Mouse (Mus musculus) megakaryocyte, embryonic 14.5 days (primary cell): ENCODE measurements around the gene Cnot11. TPM values are rescaled to one million over a fixed set of nuclear protein-coding genes. Genes with fewer than 3 reads are reported as not detected.
A peak's percentile ranks its signal among the peaks of the same experiment; 100 is the strongest.

ENCODE experiments used
- H3K27me3 ChIP-seq: replicated peaks from 2 replicates; pipeline ENCODE3; 2012; ENCODE audit warnings: inconsistent platforms
- H3K36me3 ChIP-seq: replicated peaks from 2 replicates; pipeline ENCODE3; 2012; ENCODE audit warnings: low read length, inconsistent platforms, mixed read lengths
- H3K4me1 ChIP-seq: 2 replicates; pipeline ENCODE4 v1.6.1; 2012; ENCODE audit warnings: inconsistent platforms
- H3K4me3 ChIP-seq: replicated peaks from 2 replicates; pipeline ENCODE3; 2012; ENCODE audit warnings: moderate library complexity, mild to moderate bottlenecking, inconsistent platforms
- H3K9me3 ChIP-seq: 2 replicates; pipeline ENCODE4 v1.6.1; 2012; ENCODE audit warnings: inconsistent platforms
- FLI1 ChIP-seq: IDR thresholded peaks from 2 replicates; pipeline ENCODE4 v1.6.1; 2012; ENCODE audit warnings: low read length, inconsistent platforms, mixed read lengths
- GATA1 ChIP-seq: IDR thresholded peaks from 3 replicates; pipeline ENCODE4 v1.6.1; 2012; ENCODE audit warnings: mixed read lengths, low read length, inconsistent platforms, borderline replicate concordance
- polyA plus RNA-seq: library from polyadenylated mRNA; stranded (reverse); fragments of >175 nt; gene quantifications from 2 replicates; pipeline ENCODE4 v1.2.3, GENCODE M21; 2012; ENCODE audit warnings: low replicate concordance; ENCODE audit not compliant: insufficient read depth

The Cnot11 gene
- polyA plus RNA-seq, 1 experiment, result 29.4 TPM

DNA sequence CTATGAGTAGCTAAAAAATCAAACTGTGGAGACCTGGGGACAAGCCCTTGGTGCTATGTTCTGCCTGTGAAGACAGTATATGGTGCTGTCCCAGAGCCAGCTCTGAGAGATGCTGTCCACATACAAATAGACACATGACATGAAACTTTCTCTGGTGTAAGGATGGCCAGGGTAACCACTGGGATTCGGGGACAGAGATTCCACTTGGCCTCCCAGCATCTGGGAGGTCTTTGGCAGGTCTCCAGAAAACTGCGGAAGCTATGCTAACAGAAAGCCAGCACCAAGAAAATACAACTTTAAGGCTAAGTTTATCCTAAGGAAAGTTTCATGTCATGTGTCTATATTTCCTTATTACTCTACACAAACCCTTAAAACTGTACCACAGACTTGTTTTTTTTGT is 15.0 kb downstream of the Cnot11 start:
- TF ChIP-seq GATA1 (no peak), FLI1 (no peak)
- Histone ChIP-seq H3K4me3 (no peak overlapping the region), H3K36me3 (peaks cover 87% of the 10 kb centered on the region), H3K9me3 (no peaks in the 10 kb centered on the region), H3K27me3 (no peaks in the 10 kb centered on the region), H3K4me1 (peaks cover 15% of the 10 kb centered on the region)

DNA sequence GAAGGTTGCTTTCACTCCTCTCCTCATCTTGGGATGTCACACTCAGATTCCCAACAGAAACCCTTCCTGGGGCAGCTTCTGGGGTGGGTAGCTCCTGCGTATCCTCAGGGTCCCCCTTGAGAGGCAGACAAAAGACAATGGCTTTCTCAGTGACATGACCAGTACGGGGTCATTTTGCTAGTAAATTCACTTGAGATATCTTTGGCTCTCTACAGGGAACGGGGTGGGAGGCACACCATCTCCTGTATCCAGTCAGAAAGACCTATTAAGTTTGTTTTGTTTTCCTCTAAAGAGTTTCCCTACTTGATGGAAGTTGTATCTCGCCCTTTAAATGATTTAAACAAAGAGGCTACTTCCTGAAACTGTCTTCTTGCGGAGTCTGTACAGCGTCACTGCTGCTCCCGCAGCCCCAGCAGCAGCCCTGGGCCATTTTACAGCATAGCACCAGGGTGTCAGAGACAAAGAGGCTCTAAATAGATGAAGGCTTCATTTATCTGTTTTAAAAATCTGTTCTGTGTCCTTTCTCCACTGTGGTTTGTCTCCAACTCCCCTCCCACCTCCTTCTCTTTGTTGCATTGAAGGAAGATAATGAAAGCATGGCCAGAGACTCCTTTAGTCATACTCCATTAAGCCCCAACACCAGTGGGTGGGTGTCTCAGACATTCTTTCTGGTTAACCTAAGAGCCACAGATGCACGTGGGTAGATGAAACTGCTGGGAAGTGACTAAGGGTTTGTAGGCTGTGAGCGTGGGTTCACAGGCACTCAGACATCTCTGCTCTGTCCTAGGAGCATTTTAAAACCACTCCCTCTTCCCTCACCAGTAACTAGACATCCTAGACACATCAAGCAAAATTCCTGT is 21.0 kb downstream of the Cnot11 start:
- Histone ChIP-seq H3K4me3 (no peak overlapping the region), H3K4me1 (peaks cover 34% of the 10 kb centered on the region), H3K27me3 (no peaks in the 10 kb centered on the region), H3K36me3 (peaks cover 92% of the 10 kb centered on the region), H3K9me3 (no peaks in the 10 kb centered on the region)
- TF ChIP-seq FLI1, result no peak
- TF ChIP-seq GATA1, result no peak

DNA sequence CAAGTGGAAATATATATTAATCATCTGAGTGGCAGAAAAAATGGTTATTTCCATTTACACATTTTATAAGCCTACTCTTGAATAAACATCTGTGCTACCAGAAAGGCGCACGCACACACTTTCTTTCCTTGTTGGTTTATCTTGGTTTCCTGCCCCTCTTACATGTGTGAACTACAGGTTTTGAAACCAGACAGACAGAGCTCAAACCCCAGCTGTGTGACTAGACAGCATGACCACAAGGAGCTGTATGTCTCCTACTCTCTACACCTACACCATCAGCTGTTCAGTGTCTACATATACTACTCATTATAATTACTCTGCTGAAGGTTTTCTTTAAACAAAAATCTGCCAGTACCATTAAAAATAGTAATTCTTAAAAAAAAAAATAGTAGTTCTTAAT is 24.2 kb downstream of the Cnot11 start:
- peaks cover 37% of the 10 kb centered on the region for H3K4me1 ChIP-seq
- no peak overlapping the region for H3K4me3 ChIP-seq
- no peaks in the 10 kb centered on the region for H3K27me3 ChIP-seq
- H3K36me3 ChIP-seq, result peaks cover 95% of the 10 kb centered on the region
- no peaks in the 10 kb centered on the region for H3K9me3 ChIP-seq
- TF ChIP-seq GATA1 (no peak), FLI1 (no peak)

DNA sequence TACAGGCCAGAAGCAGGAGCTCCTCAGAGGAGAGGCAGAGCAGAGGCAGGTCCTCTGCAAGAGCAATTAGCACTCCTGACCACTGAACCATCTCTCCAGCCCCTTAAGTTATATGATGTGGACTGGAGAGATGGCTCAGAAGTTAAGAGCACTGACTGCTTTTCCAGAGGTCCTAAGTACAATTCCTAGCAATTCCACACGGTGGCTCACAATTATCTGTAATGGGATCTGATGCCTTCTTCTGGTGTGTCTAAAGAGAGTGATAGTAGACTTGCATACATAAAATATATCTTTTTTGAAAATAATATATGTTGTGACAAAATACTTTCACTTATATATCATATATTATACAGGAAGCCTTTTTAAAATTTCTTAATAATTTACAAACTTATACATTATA is 27.1 kb downstream of the Cnot11 start:
- no peaks in the 10 kb centered on the region for H3K9me3 ChIP-seq
- no peaks in the 10 kb centered on the region for H3K27me3 ChIP-seq
- H3K4me1 ChIP-seq, result peaks cover 29% of the 10 kb centered on the region
- peaks cover 76% of the 10 kb centered on the region for H3K36me3 ChIP-seq
- no peak overlapping the region for H3K4me3 ChIP-seq
- TF ChIP-seq FLI1 (no peak), GATA1 (no peak)

DNA sequence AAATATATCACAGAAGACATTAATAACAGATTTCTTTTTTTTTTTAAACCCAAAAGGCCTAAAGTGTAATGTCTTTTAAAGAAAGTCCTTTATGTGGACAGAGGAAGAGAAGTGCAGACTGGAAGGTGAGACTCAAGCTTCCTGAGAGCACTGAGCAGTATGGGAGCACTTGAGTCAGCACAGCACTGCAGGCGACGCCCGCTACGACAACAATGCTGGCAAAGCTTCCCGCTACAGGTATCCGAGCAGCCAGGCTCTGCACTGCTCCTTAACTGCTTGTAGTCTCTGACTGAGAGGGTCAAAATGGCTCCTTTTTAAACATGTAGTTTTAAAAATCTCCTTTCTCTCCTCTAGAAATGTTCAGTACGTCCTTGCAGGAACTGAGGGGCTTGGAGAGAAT is 28.4 kb downstream of the Cnot11 start:
- no peaks in the 10 kb centered on the region for H3K9me3 ChIP-seq
- TF ChIP-seq FLI1 (no peak), GATA1 (no peak)
- no peak overlapping the region for H3K4me3 ChIP-seq
- H3K36me3 ChIP-seq, result peaks cover 68% of the 10 kb centered on the region
- H3K4me1 ChIP-seq, result peaks cover 32% of the 10 kb centered on the region
- H3K27me3 ChIP-seq, result no peaks in the 10 kb centered on the region

DNA sequence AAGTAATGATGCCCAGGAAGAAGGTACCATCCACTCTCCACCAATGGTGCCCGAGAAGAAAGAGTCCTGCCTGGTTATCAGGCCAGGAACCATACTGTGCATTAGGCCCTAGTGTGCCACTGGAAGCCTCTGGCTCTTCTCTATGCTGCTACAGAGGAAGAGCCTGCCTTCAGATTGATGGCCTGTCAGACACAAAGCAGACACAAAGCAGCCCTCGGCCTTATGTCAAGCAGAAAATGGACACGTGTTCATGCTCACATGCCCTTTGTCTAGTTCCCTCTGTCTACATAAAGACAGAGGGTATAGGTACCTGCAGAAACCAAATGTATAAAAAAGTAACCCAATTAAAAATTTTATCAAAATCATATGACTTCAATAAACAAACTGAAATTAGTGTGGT is 29.8 kb downstream of the Cnot11 start:
- no peak for TF ChIP-seq GATA1
- no peak for TF ChIP-seq FLI1
- no peaks in the 10 kb centered on the region for H3K27me3 ChIP-seq
- H3K4me1 ChIP-seq, result peaks cover 37% of the 10 kb centered on the region
- H3K4me3 ChIP-seq, result no peak overlapping the region
- peaks cover 64% of the 10 kb centered on the region for H3K36me3 ChIP-seq
- H3K9me3 ChIP-seq, result no peaks in the 10 kb centered on the region

- Histone ChIP-seq H3K9me3 (no peaks in the 10 kb centered on the region), H3K4me1 (peaks cover 53% of the 10 kb centered on the region), H3K27me3 (no peaks in the 10 kb centered on the region), H3K36me3 (peaks cover 54% of the 10 kb centered on the region), H3K4me3 (no peak overlapping the region)
- no peak for TF ChIP-seq GATA1
- no peak for TF ChIP-seq FLI1
These were observed 33.3 kb downstream of the Cnot11 start for GRCm38 (mm10) chr1:39568079-39568478.

DNA sequence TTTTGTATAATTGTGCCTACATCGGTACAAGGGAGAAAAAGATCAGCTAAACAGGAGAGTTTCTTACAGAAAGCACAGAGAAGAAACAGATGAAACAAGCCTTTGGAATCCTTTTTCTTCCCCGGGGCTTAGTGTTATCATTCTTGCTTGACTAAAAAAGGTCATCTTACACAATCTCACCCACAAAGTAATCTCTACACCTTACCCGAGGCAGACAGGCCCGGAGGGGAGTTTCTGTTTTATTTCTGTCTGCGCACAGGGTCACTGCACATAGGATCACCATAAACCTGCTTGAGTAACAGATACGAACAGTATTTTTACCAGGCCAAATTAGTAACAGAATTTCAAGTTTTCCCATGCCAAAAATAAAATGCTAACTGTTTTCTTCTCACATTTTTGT is 36.9 kb downstream of the Cnot11 start:
- no peaks in the 10 kb centered on the region for H3K9me3 ChIP-seq
- TF ChIP-seq FLI1 (no peak), GATA1 (no peak)
- H3K36me3 ChIP-seq, result peaks cover 41% of the 10 kb centered on the region
- H3K4me3 ChIP-seq, result no peak overlapping the region
- H3K27me3 ChIP-seq, result no peaks in the 10 kb centered on the region
- peaks cover 60% of the 10 kb centered on the region for H3K4me1 ChIP-seq

DNA sequence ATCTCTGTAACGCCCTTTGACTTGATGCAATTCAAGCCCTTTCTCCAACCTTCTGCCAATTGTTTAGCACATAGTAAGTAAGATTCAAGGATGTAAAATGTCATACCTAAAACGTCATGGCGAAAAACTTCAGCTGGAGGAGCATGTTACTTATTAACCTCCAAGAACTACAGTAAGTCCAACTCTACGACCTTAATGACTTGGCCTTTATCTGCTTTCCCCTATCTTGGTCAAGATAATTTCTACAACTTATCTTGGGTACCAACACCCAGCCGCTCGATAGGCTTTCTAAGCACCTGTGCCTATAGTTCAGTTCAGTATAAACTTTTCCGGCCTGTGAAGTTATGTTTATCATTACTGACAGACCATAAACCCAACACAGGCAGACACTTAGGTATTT is 39.1 kb downstream of the Cnot11 start:
- H3K27me3 ChIP-seq, result no peaks in the 10 kb centered on the region
- no peak overlapping the region for H3K4me3 ChIP-seq
- H3K36me3 ChIP-seq, result peaks cover 31% of the 10 kb centered on the region
- TF ChIP-seq GATA1 (no peak), FLI1 (no peak)
- H3K9me3 ChIP-seq, result no peaks in the 10 kb centered on the region
- H3K4me1 ChIP-seq, result peaks cover 61% of the 10 kb centered on the region

GRCm38 (mm10) chr1:39575778-39576375 is 41.1 kb downstream of the Cnot11 start:
- H3K36me3 ChIP-seq, result peaks cover 18% of the 10 kb centered on the region
- TF ChIP-seq GATA1 (no peak), FLI1 (no peak)
- H3K27me3 ChIP-seq, result no peaks in the 10 kb centered on the region
- no peaks in the 10 kb centered on the region for H3K9me3 ChIP-seq
- H3K4me3 ChIP-seq, result peak overlapping the region; percentile 98
- peaks cover 69% of the 10 kb centered on the region for H3K4me1 ChIP-seq
